Mouse (Mus musculus) stomach, embryonic 15.5 days (tissue): ENCODE results near the gene Fam107a. TPM values are rescaled to one million over a fixed set of nuclear protein-coding genes. Genes with fewer than 3 reads are reported as not detected.
A peak's percentile ranks its signal among the peaks of the same experiment; 100 is the strongest.

Experiments
- ATAC-seq: fragments of 200-750 bp; cut with Nextera tagmentation; 2 replicates; pipeline ENCODE4 v1.8.0; 2017; ENCODE audit warnings: low read depth, moderate number of reproducible peaks, moderate TSS enrichment; ENCODE audit not compliant: insufficient read depth, low FRiP score
- H3K27ac ChIP-seq: fragments of 300-500 bp; sonication (generic); 2 replicates; pipeline ENCODE4 v1.5.1; 2015; ENCODE audit warnings: mild to moderate bottlenecking, inconsistent platforms
- H3K27me3 ChIP-seq: fragments of 300-500 bp; sonication (generic); replicated peaks from 2 replicates; pipeline ENCODE4 v1.6.1; 2015; ENCODE audit warnings: inconsistent platforms
- H3K36me3 ChIP-seq: fragments of 300-500 bp; sonication (generic); 2 replicates; pipeline ENCODE4 v1.6.1; 2015; ENCODE audit warnings: inconsistent platforms
- H3K4me1 ChIP-seq: fragments of 300-500 bp; sonication (generic); 2 replicates; pipeline ENCODE4 v1.6.1; 2015; ENCODE audit warnings: inconsistent platforms
- H3K4me2 ChIP-seq: fragments of 300-500 bp; sonication (generic); 2 replicates; pipeline ENCODE4 v1.6.1; 2015; ENCODE audit warnings: mild to moderate bottlenecking, inconsistent platforms
- H3K4me3 ChIP-seq: fragments of 300-500 bp; sonication (generic); replicated peaks from 2 replicates; pipeline ENCODE4 v1.5.1; 2015; ENCODE audit warnings: inconsistent platforms
- H3K9ac ChIP-seq: fragments of 300-500 bp; sonication (generic); 2 replicates; pipeline ENCODE4 v1.6.1; 2015; ENCODE audit warnings: inconsistent platforms
- H3K9me3 ChIP-seq: fragments of 300-500 bp; sonication (generic); 2 replicates; pipeline ENCODE4 v1.6.1; 2016; ENCODE audit warnings: inconsistent platforms
- WGBS: fragments of 180-500 bp; shearing (Covaris S2); methylation state at CpG from one replicate; pipeline ENCODE4 v1.1.7; 2015; 5-methylcytosine and 5-hydroxymethylcytosine counted together
- polyA plus RNA-seq: library from polyadenylated mRNA; unstranded; fragments of >200 nt; fragmentation: Nextera tagmentation; extraction: Ambion mirVana; gene quantifications from 2 replicates; pipeline ENCODE4 v1.2.1, GENCODE M21; 2015

Gene Fam107a
- 0.22 and 0.23 TPM in 2 replicates for polyA plus RNA-seq

DNA sequence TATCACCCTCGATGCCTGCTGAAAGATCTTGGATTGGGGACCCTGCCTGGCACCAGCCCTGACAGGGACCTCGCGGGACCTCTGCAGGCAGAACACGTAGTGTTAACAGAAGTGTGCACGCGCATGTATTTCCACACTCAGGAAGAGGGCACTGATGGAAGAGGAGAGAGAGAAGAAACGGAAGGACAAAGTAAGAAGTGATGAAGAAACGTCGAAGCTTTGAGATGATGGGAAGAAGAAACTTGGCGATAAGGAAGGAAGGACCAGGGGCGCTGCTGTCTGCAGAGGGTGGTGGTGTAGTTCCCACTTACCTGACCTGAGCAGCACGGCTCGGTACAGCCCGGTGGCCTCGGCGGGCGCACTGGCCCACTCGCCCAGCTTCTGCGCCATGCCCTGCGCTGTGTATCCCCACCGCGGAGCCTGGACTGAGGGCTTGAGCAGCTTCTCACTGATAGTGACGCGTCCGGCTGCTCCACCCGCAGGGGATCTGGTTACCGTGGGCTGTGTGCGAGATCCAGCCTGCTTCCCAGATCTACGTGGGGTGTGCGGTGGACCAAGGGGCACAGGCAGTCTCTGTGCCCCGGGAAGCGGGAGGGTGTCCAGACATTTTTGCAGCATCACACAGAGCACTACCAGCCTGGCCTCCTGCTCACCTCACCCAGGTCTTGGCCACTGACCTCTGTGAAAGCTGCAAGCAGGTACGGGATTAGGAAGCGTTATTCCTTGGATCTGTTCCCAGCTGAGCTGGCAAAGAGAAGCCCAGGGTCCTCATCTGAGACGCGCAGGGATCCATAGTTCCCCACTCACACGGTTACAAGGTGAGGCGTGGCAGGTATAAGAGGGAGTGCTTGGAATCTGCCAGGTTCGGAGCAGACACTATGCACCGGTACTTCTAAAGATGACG lies at the start of gene Fam107a:
TSS of gene Fam107a (minus strand) at position 830 of the 904 bp plus-strand sequence.
- Histone ChIP-seq H3K4me3 (peak within 1 kb of the TSS; percentile 22), H3K4me2 (peak within 1 kb of the TSS; percentile 44), H3K9ac (no peak within 1 kb of the TSS), H3K36me3 (no peaks in the 10 kb centered on the region), H3K4me1 (peaks cover 3% of the 10 kb centered on the region; the same call in 1 of the 2 replicates), H3K27ac (no peak within 1 kb of the TSS), H3K27me3 (peaks cover 29% of the 10 kb centered on the region), H3K9me3 (no peaks in the 10 kb centered on the region)
- 11% methylated on average over 36 of the region's 41 CpGs for WGBS
- peak; percentile 66; the same call in 1 of the 2 replicates for ATAC-seq

DNA sequence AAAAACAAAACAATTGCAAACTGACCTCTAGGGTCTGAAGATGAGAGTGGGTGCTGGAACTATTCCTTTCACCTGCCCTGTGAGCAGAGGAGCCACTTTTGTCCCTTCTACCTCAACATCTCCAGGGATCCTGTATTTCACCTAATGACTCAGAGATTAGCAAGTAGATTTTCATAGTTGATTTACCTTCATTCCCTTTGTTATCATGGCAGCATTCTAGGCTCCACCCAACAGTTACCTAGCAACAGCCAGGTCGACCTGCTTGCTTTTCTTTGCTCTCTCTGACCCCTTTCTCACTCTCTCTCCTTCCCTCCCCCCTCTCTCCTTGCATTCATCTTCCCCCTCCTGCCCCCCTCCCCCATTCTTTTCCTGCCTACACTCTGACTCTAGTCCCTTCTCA lies 49.3 kb upstream of the Fam107a start:
- H3K27ac ChIP-seq: peak overlapping the region; percentile 83
- 0% methylated on average over 1 of the region's 1 CpGs for WGBS
- no peaks in the 10 kb centered on the region for H3K9me3 ChIP-seq
- H3K9ac ChIP-seq: no peak overlapping the region
- H3K36me3 ChIP-seq: no peaks in the 10 kb centered on the region
- H3K27me3 ChIP-seq: no peaks in the 10 kb centered on the region
- ATAC-seq: peak; percentile 74
- H3K4me3 ChIP-seq: no peak overlapping the region
- H3K4me1 ChIP-seq: no peaks in the 10 kb centered on the region
- no peak overlapping the region for H3K4me2 ChIP-seq

DNA sequence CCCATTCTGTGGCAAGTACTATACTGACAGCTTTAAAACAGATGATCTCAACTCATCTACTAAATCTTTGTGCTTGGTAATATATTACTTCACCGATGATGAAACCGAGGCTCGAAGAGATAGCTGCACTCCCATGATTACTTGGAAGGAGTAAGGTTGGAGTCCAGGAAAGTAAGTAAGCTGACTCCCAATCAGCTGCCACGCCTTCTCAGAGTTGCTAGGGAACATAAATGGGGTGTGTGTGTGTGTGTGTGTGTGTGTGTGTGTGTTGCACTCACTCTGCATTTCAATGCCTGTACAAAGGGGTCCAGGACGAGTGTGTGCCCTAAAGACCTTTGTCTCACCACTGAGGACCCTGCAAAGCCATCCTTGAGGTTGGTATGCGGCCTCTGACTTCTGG lies 48.0 kb upstream of the Fam107a start:
- ATAC-seq: no peak
- H3K9me3 ChIP-seq: no peaks in the 10 kb centered on the region
- 0 out of 2 replicates have a peak overlapping the region, but pooled peaks have one; percentile 18 for H3K27ac ChIP-seq
- H3K9ac ChIP-seq: no peak overlapping the region
- H3K36me3 ChIP-seq: no peaks in the 10 kb centered on the region
- H3K4me1 ChIP-seq: no peaks in the 10 kb centered on the region
- no peaks in the 10 kb centered on the region for H3K27me3 ChIP-seq
- WGBS: 68% methylated on average over 6 of the region's 6 CpGs
- no peak overlapping the region for H3K4me2 ChIP-seq
- H3K4me3 ChIP-seq: no peak overlapping the region

DNA sequence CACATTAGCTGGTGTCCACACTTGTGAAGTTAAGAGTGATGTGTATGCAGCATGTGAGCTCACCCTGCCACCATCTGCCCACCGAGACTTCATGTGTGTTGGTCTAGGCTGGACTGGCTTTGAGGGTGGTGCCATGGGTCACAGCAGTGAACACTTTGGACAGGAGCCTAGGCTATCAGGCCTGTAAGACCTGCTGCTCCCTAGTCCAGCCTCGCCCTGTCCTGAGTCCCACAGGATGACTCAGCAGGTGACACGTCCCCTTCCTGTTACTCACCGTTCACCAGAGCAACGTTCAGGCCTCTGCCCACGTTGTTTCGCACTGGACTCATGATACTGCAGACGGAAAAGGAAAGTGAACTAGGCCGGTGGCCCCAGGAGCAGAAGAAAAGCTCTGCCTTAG lies 39.0 kb upstream of the Fam107a start:
- Histone ChIP-seq H3K9ac (no peak overlapping the region), H3K27me3 (no peaks in the 10 kb centered on the region), H3K9me3 (no peaks in the 10 kb centered on the region), H3K4me2 (no peak overlapping the region), H3K4me3 (no peak overlapping the region), H3K4me1 (no peaks in the 10 kb centered on the region), H3K36me3 (no peaks in the 10 kb centered on the region), H3K27ac (no peak overlapping the region)
- WGBS: 73% methylated on average over 9 of the region's 9 CpGs
- ATAC-seq: peak; percentile 84

DNA sequence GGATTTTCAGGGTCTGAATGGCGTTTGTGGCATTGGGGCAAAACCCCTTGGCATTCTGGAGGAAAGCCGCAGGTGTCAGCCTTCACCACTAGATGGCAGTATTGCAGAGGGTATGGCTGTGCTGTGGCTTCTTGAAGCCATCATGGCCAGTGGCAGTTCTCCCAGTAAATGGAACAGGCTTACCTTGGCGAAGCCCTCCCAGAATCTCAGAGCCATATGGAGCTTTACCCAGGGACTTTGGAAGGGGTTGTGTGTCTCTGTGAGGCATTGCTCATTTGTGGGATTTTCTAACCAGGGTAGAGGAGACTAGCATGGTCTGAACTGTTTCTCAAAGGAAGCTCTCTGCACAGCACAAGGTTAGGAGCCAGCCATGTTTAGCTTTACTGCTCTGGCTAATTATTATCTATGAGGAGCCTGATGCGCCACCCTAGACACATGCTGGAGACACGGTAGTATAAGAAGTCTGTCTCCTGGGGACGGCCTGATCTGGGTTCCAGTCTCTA lies 38.2 kb upstream of the Fam107a start:
- Histone ChIP-seq H3K9ac (no peak overlapping the region), H3K4me2 (no peak overlapping the region), H3K4me1 (no peaks in the 10 kb centered on the region), H3K9me3 (no peaks in the 10 kb centered on the region), H3K36me3 (no peaks in the 10 kb centered on the region), H3K27me3 (no peaks in the 10 kb centered on the region), H3K4me3 (no peak overlapping the region), H3K27ac (no peak overlapping the region)
- 28% methylated on average over 6 of the region's 6 CpGs for WGBS
- 0 out of 2 replicates have a peak, but pooled peaks have one; percentile 41 for ATAC-seq

DNA sequence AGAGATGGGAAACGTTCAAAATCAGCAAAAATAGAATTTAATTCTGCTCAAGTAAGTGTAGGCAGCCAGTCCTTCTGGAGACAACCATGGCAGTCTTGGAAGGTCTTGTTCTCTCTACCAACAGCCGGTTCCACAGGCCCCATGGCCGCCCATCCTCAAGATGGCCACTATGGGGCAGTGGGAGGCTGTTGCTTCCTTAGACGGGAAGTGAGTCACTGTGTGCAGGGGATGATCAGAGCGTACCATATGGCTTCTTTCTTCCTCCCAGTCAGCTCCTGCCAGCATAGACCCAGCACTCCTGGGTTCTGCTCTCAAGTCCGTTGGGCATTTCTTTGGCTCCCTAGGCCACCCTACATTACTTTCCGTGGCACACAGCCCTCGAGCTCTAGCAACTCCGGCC lies 31.1 kb upstream of the Fam107a start:
- H3K4me2 ChIP-seq: no peak overlapping the region
- H3K27ac ChIP-seq: no peak overlapping the region
- H3K27me3 ChIP-seq: no peaks in the 10 kb centered on the region
- H3K4me1 ChIP-seq: no peaks in the 10 kb centered on the region
- no peak overlapping the region for H3K9ac ChIP-seq
- ATAC-seq: no peak
- H3K4me3 ChIP-seq: no peak overlapping the region
- no peaks in the 10 kb centered on the region for H3K36me3 ChIP-seq
- no peaks in the 10 kb centered on the region for H3K9me3 ChIP-seq
- WGBS: 73% methylated on average over 9 of the region's 9 CpGs

DNA sequence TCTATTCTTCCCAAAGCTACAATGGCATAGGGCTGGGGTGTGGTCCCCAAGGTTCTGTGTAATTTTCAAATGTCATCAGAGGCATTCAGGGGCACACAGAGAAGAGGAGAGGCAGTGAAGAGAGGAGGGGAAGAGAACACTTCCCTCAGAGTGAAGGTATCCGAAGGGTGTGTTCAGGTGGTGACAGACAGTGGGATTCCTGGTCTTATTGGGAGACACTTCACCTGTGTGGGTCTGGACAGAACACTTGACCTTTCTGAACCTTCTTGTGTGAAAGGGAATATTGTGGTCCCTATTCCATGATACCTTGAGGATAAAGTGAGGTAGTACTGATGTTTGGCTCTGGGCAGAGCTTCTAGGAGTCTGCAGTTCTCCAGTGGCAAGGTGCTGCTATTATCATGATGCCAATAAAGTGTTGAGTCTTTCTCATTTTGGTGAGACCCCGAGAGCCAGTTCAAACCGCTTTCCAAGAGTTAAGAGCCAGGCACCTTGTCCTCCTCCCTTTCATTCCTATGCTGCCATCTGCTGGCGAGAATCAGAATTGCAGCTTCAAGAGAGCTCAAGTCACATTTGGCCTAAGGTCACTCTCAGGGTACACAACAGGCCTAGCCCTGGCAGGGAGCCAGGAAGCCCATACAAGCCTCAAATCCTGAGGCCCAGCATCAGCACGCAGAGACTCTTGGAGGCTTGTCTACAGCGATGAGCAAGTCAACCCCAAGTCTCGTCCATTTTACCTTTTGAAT lies 28.6 kb upstream of the Fam107a start:
- Histone ChIP-seq H3K9ac (no peak overlapping the region), H3K4me2 (no peak overlapping the region), H3K4me1 (no peaks in the 10 kb centered on the region), H3K4me3 (no peak overlapping the region), H3K27me3 (no peaks in the 10 kb centered on the region), H3K27ac (no peak overlapping the region), H3K36me3 (no peaks in the 10 kb centered on the region), H3K9me3 (no peaks in the 10 kb centered on the region)
- WGBS: 21% methylated on average over 7 of the region's 7 CpGs
- ATAC-seq: peak; percentile 8; the same call in 1 of the 2 replicates

DNA sequence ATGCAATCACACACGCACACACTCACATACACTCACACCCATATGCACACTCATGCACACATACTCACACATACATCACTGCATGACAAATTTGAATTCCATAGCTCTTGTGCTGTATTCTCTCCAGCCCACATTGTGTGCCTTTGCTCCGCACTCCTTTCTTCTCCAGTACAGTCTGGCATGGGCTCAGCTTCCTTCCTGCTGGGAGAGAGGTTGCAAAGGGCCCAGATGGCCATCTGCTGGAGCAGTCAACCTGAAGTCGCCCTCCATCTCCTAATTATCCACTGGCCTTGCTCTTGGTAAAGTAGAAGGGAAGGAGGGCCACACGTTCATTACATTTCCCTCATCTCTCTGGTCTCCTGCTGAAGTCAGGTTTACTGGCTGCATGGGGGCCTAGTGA lies 27.7 kb upstream of the Fam107a start:
- no peak overlapping the region for H3K4me2 ChIP-seq
- no peaks in the 10 kb centered on the region for H3K27me3 ChIP-seq
- WGBS: 79% methylated on average over 4 of the region's 4 CpGs
- no peak overlapping the region for H3K27ac ChIP-seq
- H3K4me1 ChIP-seq: no peaks in the 10 kb centered on the region
- no peaks in the 10 kb centered on the region for H3K36me3 ChIP-seq
- ATAC-seq: no peak
- no peak overlapping the region for H3K4me3 ChIP-seq
- no peaks in the 10 kb centered on the region for H3K9me3 ChIP-seq
- no peak overlapping the region for H3K9ac ChIP-seq

DNA sequence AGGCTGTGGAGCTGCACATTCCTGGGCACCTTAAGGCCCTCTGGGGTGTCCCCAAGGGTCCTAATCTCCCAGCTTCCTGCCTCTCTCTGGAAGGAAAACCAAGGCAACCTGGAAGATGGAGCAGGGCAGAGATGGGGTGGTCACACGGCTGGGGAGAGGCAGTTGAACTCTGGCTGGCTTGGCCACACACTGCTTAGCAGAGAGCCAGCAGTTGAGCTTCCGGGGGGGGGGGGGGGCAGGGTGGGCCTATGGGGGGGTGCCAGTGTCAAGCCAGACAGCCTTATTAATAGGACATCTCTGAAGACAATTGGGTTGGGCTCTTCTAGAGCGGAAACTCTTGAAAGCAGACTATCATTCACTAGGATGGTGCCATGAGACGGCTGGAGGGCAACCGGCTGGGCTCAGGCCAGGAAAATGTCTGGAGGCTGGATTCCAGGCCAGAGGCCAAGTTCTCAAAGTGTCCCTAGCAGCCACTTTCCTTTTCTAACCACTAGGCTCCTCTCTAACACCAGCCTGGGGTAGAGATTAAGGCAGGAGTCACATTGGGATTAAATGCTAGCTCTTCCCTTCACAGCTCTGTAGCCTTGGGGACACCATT lies 24.8 kb upstream of the Fam107a start:
- Histone ChIP-seq H3K4me3 (no peak overlapping the region), H3K27me3 (no peaks in the 10 kb centered on the region), H3K9ac (no peak overlapping the region), H3K4me2 (no peak overlapping the region), H3K27ac (no peak overlapping the region), H3K9me3 (no peaks in the 10 kb centered on the region), H3K4me1 (no peaks in the 10 kb centered on the region), H3K36me3 (no peaks in the 10 kb centered on the region)
- no peak for ATAC-seq
- WGBS: 64% methylated on average over 5 of the region's 5 CpGs

DNA sequence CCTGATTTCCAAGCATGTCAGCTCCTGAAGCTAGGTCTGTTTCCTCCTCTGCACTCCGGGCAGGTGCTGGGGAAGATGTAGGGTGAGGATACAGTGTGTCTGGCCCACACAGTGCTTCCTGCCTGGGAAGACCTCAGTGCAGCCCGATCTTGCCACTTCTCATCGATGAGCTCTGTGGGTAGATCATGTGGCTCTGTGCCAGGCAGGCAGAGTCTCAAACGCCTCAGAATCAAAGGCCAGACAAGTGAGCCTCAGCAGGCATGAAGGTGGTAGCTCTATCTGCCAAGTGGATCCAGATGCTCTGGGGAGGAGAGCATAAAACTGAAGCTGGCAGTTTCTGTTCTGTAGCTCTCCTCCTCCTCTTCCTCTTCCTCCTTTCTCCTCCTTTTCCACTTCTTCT lies 22.4 kb upstream of the Fam107a start:
- Histone ChIP-seq H3K36me3 (no peaks in the 10 kb centered on the region), H3K4me2 (no peak overlapping the region), H3K9ac (no peak overlapping the region), H3K4me1 (0 out of 2 replicates have a peak, but pooled peaks cover 5% of the 10 kb centered on the region), H3K27ac (no peak overlapping the region), H3K4me3 (no peak overlapping the region), H3K27me3 (no peaks in the 10 kb centered on the region), H3K9me3 (no peaks in the 10 kb centered on the region)
- WGBS: 69% methylated on average over 4 of the region's 4 CpGs
- no peak for ATAC-seq

DNA sequence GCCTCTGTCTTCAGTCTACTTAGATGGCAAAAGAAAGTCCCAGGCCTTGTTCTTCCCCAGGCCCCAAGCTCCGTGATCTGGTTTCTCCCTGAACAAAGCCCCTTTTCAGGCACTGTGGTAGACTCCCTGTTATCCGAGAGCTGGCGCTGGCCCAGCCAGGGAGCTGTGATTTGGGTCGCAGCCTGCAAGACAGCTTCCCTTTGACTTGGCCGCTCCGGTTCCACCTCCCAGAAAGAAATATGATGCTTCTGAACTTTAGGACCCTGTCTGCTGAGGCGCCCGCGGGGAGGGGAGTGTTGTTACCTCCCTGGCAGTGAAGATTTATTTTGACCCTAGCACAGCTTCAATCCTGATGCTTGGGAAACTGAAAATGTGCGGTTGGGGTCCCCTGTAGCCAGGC lies 18.1 kb upstream of the Fam107a start:
- Histone ChIP-seq H3K9ac (no peak overlapping the region), H3K27ac (no peak overlapping the region), H3K27me3 (no peaks in the 10 kb centered on the region), H3K4me1 (0 out of 2 replicates have a peak, but pooled peaks cover 5% of the 10 kb centered on the region), H3K36me3 (no peaks in the 10 kb centered on the region), H3K4me3 (no peak overlapping the region), H3K4me2 (no peak overlapping the region), H3K9me3 (no peaks in the 10 kb centered on the region)
- 33% methylated on average over 10 of the region's 10 CpGs for WGBS
- no peak for ATAC-seq
